Mouse (Mus musculus): ENCODE data around the gene Psma5. TPM values are rescaled to one million over a fixed set of nuclear protein-coding genes. Genes with fewer than 3 reads are reported as not detected.

Psma5 gene
- polyA plus RNA-seq, 1 experiment, result 191 TPM

GRCm38 (mm10) chr3:108297603-108298553, 41.2 kb downstream of the Psma5 start:
- Histone ChIP-seq H3K4me3 (no peak overlapping the region), H3K27me3 (ENCODE audit: control insufficient read depth, insufficient read depth, insufficient read length) (no peaks in the 10 kb centered on the region), H3ac (ENCODE audit: control insufficient read depth, insufficient read length) (no peak overlapping the region), H3K4me2 (ENCODE audit: low read depth) (no peak overlapping the region), H3K79me2 (ENCODE audit: control insufficient read depth, insufficient read depth) (no peaks in the 10 kb centered on the region), H3K36me3 (ENCODE audit: control insufficient read depth, insufficient read depth) (no peaks in the 10 kb centered on the region)
- TF ChIP-seq REST (IDR thresholded peaks at IDR 0.05; ENCODE audit: insufficient read depth, insufficient read length), result no peak
- no peak for TF ChIP-seq SRF (IDR thresholded peaks at IDR 0.05; ENCODE audit: control insufficient read depth, insufficient read length, low read depth)
- no peak for TF ChIP-seq CEBPB (IDR thresholded peaks at IDR 0.05; ENCODE audit: insufficient read depth, poor library complexity, severe bottlenecking)
- no peak for TF ChIP-seq MYOD1 (IDR thresholded peaks at IDR 0.05; ENCODE audit: control insufficient read depth in 1 of 3, insufficient read length in 2 of 3, low read depth in 2 of 3)
- no peak for TF ChIP-seq TCF12 (IDR thresholded peaks at IDR 0.05; ENCODE audit: insufficient read depth, poor library complexity, severe bottlenecking)
- TF ChIP-seq MAX (IDR thresholded peaks at IDR 0.05; ENCODE audit: low read depth), result no peak
- TF ChIP-seq MYOG (IDR thresholded peaks at IDR 0.05; ENCODE audit: control insufficient read depth in 1 of 3, insufficient read depth in 1 of 3, insufficient read length in 2 of 3, low read depth in 2 of 3), result no peak
- TF ChIP-seq TCF3 (IDR thresholded peaks at IDR 0.05; ENCODE audit: insufficient read length, low read depth), result no peak
- no peak for TF ChIP-seq POLR2A (IDR thresholded peaks at IDR 0.05; ENCODE audit: insufficient read length, low read depth)
- TF ChIP-seq POLR2AphosphoS2 (IDR thresholded peaks at IDR 0.05; ENCODE audit: insufficient read length, low read depth), result no peak
- TF ChIP-seq E2F4 (IDR thresholded peaks at IDR 0.05; ENCODE audit: insufficient read depth), result no peak

DNA sequence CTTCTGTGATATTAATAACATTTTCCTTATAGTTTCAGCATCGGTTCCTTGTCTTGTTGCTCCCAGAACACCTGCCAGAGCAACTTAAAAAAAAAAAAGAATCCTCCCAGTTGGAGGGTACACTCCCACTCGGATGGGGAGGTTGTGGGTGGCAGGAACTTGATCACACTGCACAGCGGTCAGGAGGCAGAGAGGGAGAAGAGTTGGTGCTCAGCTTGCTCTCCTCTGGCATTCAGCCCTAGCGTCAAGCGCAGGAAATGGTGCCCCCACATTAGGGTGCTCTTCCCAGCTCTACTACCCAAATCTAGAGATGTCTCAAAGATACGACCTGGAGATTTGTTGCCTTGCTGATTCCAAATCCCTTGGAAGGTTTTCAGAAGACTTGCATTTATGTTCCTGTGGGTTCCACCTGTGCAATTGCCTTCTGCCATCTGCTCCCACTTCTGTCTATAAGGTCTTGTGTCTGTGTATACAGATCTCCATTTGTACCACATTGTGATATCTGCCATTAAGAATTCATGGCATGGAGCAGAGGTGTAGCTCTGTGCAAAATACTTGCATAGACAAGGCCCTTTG, 43.8 kb downstream of the Psma5 start:
- no peak overlapping the region for H3ac ChIP-seq (ENCODE audit: control insufficient read depth, insufficient read length)
- H3K4me2 ChIP-seq (ENCODE audit: low read depth), result no peak overlapping the region
- H3K79me2 ChIP-seq (ENCODE audit: control insufficient read depth, insufficient read depth), result no peaks in the 10 kb centered on the region
- TF ChIP-seq USF1 (IDR thresholded peaks at IDR 0.05; ENCODE audit: low read depth), result no peak
- no peak for TF ChIP-seq CEBPB (IDR thresholded peaks at IDR 0.05; ENCODE audit: insufficient read depth, poor library complexity, severe bottlenecking)
- no peak for TF ChIP-seq POLR2AphosphoS2 (IDR thresholded peaks at IDR 0.05; ENCODE audit: insufficient read length, low read depth)
- no peak for TF ChIP-seq MYOD1 (IDR thresholded peaks at IDR 0.05; ENCODE audit: control insufficient read depth in 1 of 3, insufficient read length in 2 of 3, low read depth in 2 of 3)
- no peak for TF ChIP-seq REST (IDR thresholded peaks at IDR 0.05; ENCODE audit: insufficient read depth, insufficient read length)
- no peak for TF ChIP-seq POLR2A (IDR thresholded peaks at IDR 0.05; ENCODE audit: insufficient read length, low read depth)
- no peak for TF ChIP-seq TCF3 (IDR thresholded peaks at IDR 0.05; ENCODE audit: insufficient read length, low read depth)
- no peak for TF ChIP-seq MAX (IDR thresholded peaks at IDR 0.05; ENCODE audit: low read depth)
- no peaks in the 10 kb centered on the region for H3K27me3 ChIP-seq (ENCODE audit: control insufficient read depth, insufficient read depth, insufficient read length)
- no peak overlapping the region for H3K4me3 ChIP-seq
- H3K36me3 ChIP-seq (ENCODE audit: control insufficient read depth, insufficient read depth), result no peaks in the 10 kb centered on the region

DNA sequence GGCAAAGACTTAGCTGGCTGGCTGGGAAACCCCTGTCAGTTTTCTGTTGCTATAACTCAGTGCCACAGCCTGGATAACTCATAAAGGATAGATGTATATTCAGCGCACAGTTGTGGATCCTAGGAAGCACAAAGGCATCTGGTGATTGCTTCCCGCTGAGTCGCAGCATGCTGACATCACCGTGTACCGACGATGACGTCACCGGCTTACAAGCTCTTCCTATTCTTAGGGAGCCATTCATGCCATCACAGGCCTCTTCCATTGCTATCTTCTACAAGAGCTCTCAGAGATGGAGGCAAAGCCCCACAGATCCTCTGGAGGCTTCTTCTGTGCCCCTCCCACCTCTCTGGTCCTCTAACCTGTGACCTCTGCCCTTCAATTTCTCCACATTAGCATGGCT, 47.0 kb downstream of the Psma5 start:
- Histone ChIP-seq H3K79me2 (ENCODE audit: control insufficient read depth, insufficient read depth) (no peaks in the 10 kb centered on the region), H3K4me2 (ENCODE audit: low read depth) (no peak overlapping the region), H3K4me3 (no peak overlapping the region), H3K36me3 (ENCODE audit: control insufficient read depth, insufficient read depth) (no peaks in the 10 kb centered on the region), H3K27me3 (ENCODE audit: control insufficient read depth, insufficient read depth, insufficient read length) (no peaks in the 10 kb centered on the region), H3ac (ENCODE audit: control insufficient read depth, insufficient read length) (no peak overlapping the region)
- TF ChIP-seq POLR2AphosphoS2 (IDR thresholded peaks at IDR 0.05; ENCODE audit: insufficient read length, low read depth) (no peak), POLR2A (IDR thresholded peaks at IDR 0.05; ENCODE audit: insufficient read length, low read depth) (no peak), TCF3 (IDR thresholded peaks at IDR 0.05; ENCODE audit: insufficient read length, low read depth) (no peak), SRF (IDR thresholded peaks at IDR 0.05; ENCODE audit: control insufficient read depth, insufficient read length, low read depth) (no peak), MYOD1 (IDR thresholded peaks at IDR 0.05; ENCODE audit: control insufficient read depth in 1 of 3, insufficient read length in 2 of 3, low read depth in 2 of 3) (no peak), E2F4 (IDR thresholded peaks at IDR 0.05; ENCODE audit: insufficient read depth) (no peak), MAX (IDR thresholded peaks at IDR 0.05; ENCODE audit: low read depth) (no peak), REST (IDR thresholded peaks at IDR 0.05; ENCODE audit: insufficient read depth, insufficient read length) (no peak), TCF12 (IDR thresholded peaks at IDR 0.05; ENCODE audit: insufficient read depth, poor library complexity, severe bottlenecking) (no peak), MYOG (IDR thresholded peaks at IDR 0.05; ENCODE audit: control insufficient read depth in 1 of 3, insufficient read depth in 1 of 3, insufficient read length in 2 of 3, low read depth in 2 of 3) (no peak)

- Histone ChIP-seq H3ac (ENCODE audit: control insufficient read depth, insufficient read length) (no peak overlapping the region), H3K79me2 (ENCODE audit: control insufficient read depth, insufficient read depth) (no peaks in the 10 kb centered on the region), H3K27me3 (ENCODE audit: control insufficient read depth, insufficient read depth, insufficient read length) (peaks cover 6% of the 10 kb centered on the region), H3K4me2 (ENCODE audit: low read depth) (no peak overlapping the region), H3K4me3 (no peak overlapping the region), H3K36me3 (ENCODE audit: control insufficient read depth, insufficient read depth) (no peaks in the 10 kb centered on the region)
- TF ChIP-seq MAX (IDR thresholded peaks at IDR 0.05; ENCODE audit: low read depth) (no peak), MYOD1 (IDR thresholded peaks at IDR 0.05; ENCODE audit: control insufficient read depth in 1 of 3, insufficient read length in 2 of 3, low read depth in 2 of 3) (no peak), TCF3 (IDR thresholded peaks at IDR 0.05; ENCODE audit: insufficient read length, low read depth) (no peak), USF1 (IDR thresholded peaks at IDR 0.05; ENCODE audit: low read depth) (no peak), SRF (IDR thresholded peaks at IDR 0.05; ENCODE audit: control insufficient read depth, insufficient read length, low read depth) (no peak), REST (IDR thresholded peaks at IDR 0.05; ENCODE audit: insufficient read depth, insufficient read length) (no peak), E2F4 (IDR thresholded peaks at IDR 0.05; ENCODE audit: insufficient read depth) (no peak), MYOG (IDR thresholded peaks at IDR 0.05; ENCODE audit: control insufficient read depth in 1 of 3, insufficient read depth in 1 of 3, insufficient read length in 2 of 3, low read depth in 2 of 3) (no peak), POLR2A (IDR thresholded peaks at IDR 0.05; ENCODE audit: insufficient read length, low read depth) (no peak), CEBPB (IDR thresholded peaks at IDR 0.05; ENCODE audit: insufficient read depth, poor library complexity, severe bottlenecking) (no peak), TCF12 (IDR thresholded peaks at IDR 0.05; ENCODE audit: insufficient read depth, poor library complexity, severe bottlenecking) (no peak), POLR2AphosphoS2 (IDR thresholded peaks at IDR 0.05; ENCODE audit: insufficient read length, low read depth) (no peak)
Measured at GRCm38 (mm10) chr3:108304747-108305146, 48.0 kb downstream of the Psma5 start.

Data from myocyte (in vitro differentiated cells).